Mouse (Mus musculus) stomach, embryonic 16.5 days (tissue): ENCODE measurements around the gene Ahctf1. TPM values are rescaled to one million over a fixed set of nuclear protein-coding genes. Genes with fewer than 3 reads are reported as not detected.
"Not testable (repeated sequence)": the region's sequence is repeated elsewhere in the genome, so short reads cannot be mapped to it uniquely, and the experiment has no call there.

Source experiments
- ATAC-seq: fragments of 200-750 bp; cut with Nextera tagmentation; 2 replicates; pipeline ENCODE4 v1.8.0; 2017; ENCODE audit warnings: moderate number of reproducible peaks, moderate TSS enrichment; ENCODE audit not compliant: insufficient read depth, low FRiP score
- H3K27ac ChIP-seq: fragments of 300-500 bp; sonication (generic); 2 replicates; pipeline ENCODE4 v1.5.1; 2014; ENCODE audit warnings: low read length
- H3K27me3 ChIP-seq: fragments of 300-500 bp; sonication (generic); 2 replicates; pipeline ENCODE4 v1.6.1; 2014; ENCODE audit warnings: low read length, control low read depth, mixed read lengths; ENCODE audit not compliant: control insufficient read depth, insufficient read depth
- H3K36me3 ChIP-seq: fragments of 300-500 bp; sonication (generic); 2 replicates; pipeline ENCODE4 v1.6.1; 2014; ENCODE audit warnings: low read length; ENCODE audit not compliant: control insufficient read depth, insufficient read depth
- H3K4me1 ChIP-seq: fragments of 300-500 bp; sonication (generic); 2 replicates; pipeline ENCODE4 v1.6.1; 2014; ENCODE audit warnings: low read length, control low read depth, mixed read lengths; ENCODE audit not compliant: control insufficient read depth, insufficient read depth
- H3K4me2 ChIP-seq: fragments of 300-500 bp; sonication (generic); 2 replicates; pipeline ENCODE4 v1.6.1; 2014; ENCODE audit warnings: low read depth, low read length, mixed read lengths
- H3K4me3 ChIP-seq: fragments of 300-500 bp; sonication (generic); replicated peaks from 2 replicates; pipeline ENCODE4 v1.5.1; 2014; ENCODE audit warnings: mild to moderate bottlenecking, low read length
- H3K9ac ChIP-seq: fragments of 300-500 bp; sonication (generic); 2 replicates; pipeline ENCODE4 v1.6.1; 2014; ENCODE audit warnings: low read length
- H3K9me3 ChIP-seq: fragments of 300-500 bp; sonication (generic); replicated peaks from 2 replicates; pipeline ENCODE4 v1.6.1; 2016; ENCODE audit warnings: low read length, control low read depth; ENCODE audit not compliant: control insufficient read depth
- WGBS: fragments of 180-500 bp; shearing (Covaris S2); extraction: QIAGEN DNeasy Blood & Tissue Kit; methylation state at CpG from one replicate; pipeline ENCODE4 v1.1.7; 2014; 5-methylcytosine and 5-hydroxymethylcytosine counted together
- polyA plus RNA-seq: library from polyadenylated mRNA; unstranded; fragments of >200 nt; fragmentation: Nextera tagmentation; extraction: Ambion mirVana; gene quantifications from 2 replicates; pipeline ENCODE4 v1.2.1, GENCODE M21; 2015

Gene Ahctf1
- polyA plus RNA-seq, 1 experiment from 2014 or later, result 18.1 TPM

GRCm38 (mm10) chr1:179835753-179836425 is 32.4 kb upstream of the Ahctf1 start:
- H3K9me3 ChIP-seq, result 0 out of 2 replicates have a peak, but pooled peaks cover 3% of the 10 kb centered on the region
- no peak overlapping the region for H3K4me2 ChIP-seq
- no peak for ATAC-seq
- H3K36me3 ChIP-seq, result no peaks in the 10 kb centered on the region
- H3K4me1 ChIP-seq, result no peaks in the 10 kb centered on the region
- H3K4me3 ChIP-seq, result no peak overlapping the region
- H3K27ac ChIP-seq, result no peak overlapping the region
- no peak overlapping the region for H3K9ac ChIP-seq
- 86% methylated on average over 1 of the region's 1 CpGs for WGBS
- no peaks in the 10 kb centered on the region for H3K27me3 ChIP-seq

- H3K36me3 ChIP-seq, result no peaks in the 10 kb centered on the region
- 0 out of 2 replicates have a peak, but pooled peaks cover 3% of the 10 kb centered on the region for H3K9me3 ChIP-seq
- no peak overlapping the region for H3K4me3 ChIP-seq
- H3K4me1 ChIP-seq, result no peaks in the 10 kb centered on the region
- H3K27ac ChIP-seq, result no peak overlapping the region
- 66% methylated on average over 1 of the region's 1 CpGs for WGBS
- no peaks in the 10 kb centered on the region for H3K27me3 ChIP-seq
- no peak overlapping the region for H3K4me2 ChIP-seq
- no peak for ATAC-seq
- H3K9ac ChIP-seq, result no peak overlapping the region
These were observed 30.1 kb upstream of the Ahctf1 start for GRCm38 (mm10) chr1:179833596-179833995.

- no peaks in the 10 kb centered on the region for H3K27me3 ChIP-seq
- H3K9me3 ChIP-seq, result 0 out of 2 replicates have a peak, but pooled peaks cover 3% of the 10 kb centered on the region
- no peak overlapping the region for H3K4me3 ChIP-seq
- ATAC-seq, result no peak
- no peaks in the 10 kb centered on the region for H3K36me3 ChIP-seq
- H3K27ac ChIP-seq, result no peak overlapping the region
- no peak overlapping the region for H3K9ac ChIP-seq
- no peaks in the 10 kb centered on the region for H3K4me1 ChIP-seq
- 65% methylated on average over 7 of the region's 7 CpGs for WGBS
- H3K4me2 ChIP-seq, result no peak overlapping the region
These were observed 29.3 kb upstream of the Ahctf1 start for GRCm38 (mm10) chr1:179832710-179833240.

GRCm38 (mm10) chr1:179828900-179829299 is 25.4 kb upstream of the Ahctf1 start:
- H3K27ac ChIP-seq, result no peak overlapping the region
- H3K9me3 ChIP-seq, result no peaks in the 10 kb centered on the region
- no peak overlapping the region for H3K4me2 ChIP-seq
- no peaks in the 10 kb centered on the region for H3K4me1 ChIP-seq
- 64% methylated on average over 4 of the region's 4 CpGs for WGBS
- no peak for ATAC-seq
- H3K27me3 ChIP-seq, result no peaks in the 10 kb centered on the region
- H3K9ac ChIP-seq, result no peak overlapping the region
- no peaks in the 10 kb centered on the region for H3K36me3 ChIP-seq
- no peak overlapping the region for H3K4me3 ChIP-seq

GRCm38 (mm10) chr1:179828051-179828450 is 24.6 kb upstream of the Ahctf1 start:
- H3K4me1 ChIP-seq, result no peaks in the 10 kb centered on the region
- 95% methylated on average over 5 of the region's 5 CpGs for WGBS
- no peak for ATAC-seq
- H3K27ac ChIP-seq, result no peak overlapping the region
- no peak overlapping the region for H3K4me3 ChIP-seq
- no peaks in the 10 kb centered on the region for H3K27me3 ChIP-seq
- no peaks in the 10 kb centered on the region for H3K36me3 ChIP-seq
- H3K9ac ChIP-seq, result no peak overlapping the region
- no peaks in the 10 kb centered on the region for H3K9me3 ChIP-seq
- no peak overlapping the region for H3K4me2 ChIP-seq

GRCm38 (mm10) chr1:179824549-179824948 is 21.1 kb upstream of the Ahctf1 start:
- Histone ChIP-seq H3K9me3 (no peaks in the 10 kb centered on the region), H3K4me1 (no peaks in the 10 kb centered on the region), H3K27ac (no peak overlapping the region), H3K36me3 (no peaks in the 10 kb centered on the region), H3K4me2 (no peak overlapping the region), H3K4me3 (no peak overlapping the region), H3K27me3 (no peaks in the 10 kb centered on the region), H3K9ac (no peak overlapping the region)
- WGBS, result 60% methylated on average over 5 of the region's 5 CpGs
- no peak for ATAC-seq

GRCm38 (mm10) chr1:179818490-179819278 is 15.2 kb upstream of the Ahctf1 start:
- H3K27me3 ChIP-seq, H3K4me3 ChIP-seq, H3K9me3 ChIP-seq, H3K4me1 ChIP-seq, H3K36me3 ChIP-seq, H3K4me2 ChIP-seq, ATAC-seq, H3K9ac ChIP-seq, H3K27ac ChIP-seq: not testable (repeated sequence)
- 85% methylated on average over 11 of the region's 11 CpGs for WGBS

GRCm38 (mm10) chr1:179814616-179815015 is 11.1 kb upstream of the Ahctf1 start:
- Histone ChIP-seq H3K4me3 (no peak overlapping the region), H3K4me1 (no peaks in the 10 kb centered on the region), H3K36me3 (no peaks in the 10 kb centered on the region), H3K4me2 (no peak overlapping the region), H3K27me3 (no peaks in the 10 kb centered on the region), H3K27ac (no peak overlapping the region), H3K9ac (no peak overlapping the region), H3K9me3 (no peaks in the 10 kb centered on the region)
- WGBS, result 84% methylated on average over 2 of the region's 2 CpGs
- no peak for ATAC-seq

GRCm38 (mm10) chr1:179813385-179813784 is 9.9 kb upstream of the Ahctf1 start:
- Histone ChIP-seq H3K9me3 (no peaks in the 10 kb centered on the region), H3K9ac (no peak overlapping the region), H3K4me3 (no peak overlapping the region), H3K27ac (no peak overlapping the region), H3K36me3 (no peaks in the 10 kb centered on the region), H3K4me1 (no peaks in the 10 kb centered on the region), H3K27me3 (no peaks in the 10 kb centered on the region), H3K4me2 (no peak overlapping the region)
- 47% methylated on average over 2 of the region's 2 CpGs for WGBS
- no peak for ATAC-seq
